In the genomic region with DNA sequence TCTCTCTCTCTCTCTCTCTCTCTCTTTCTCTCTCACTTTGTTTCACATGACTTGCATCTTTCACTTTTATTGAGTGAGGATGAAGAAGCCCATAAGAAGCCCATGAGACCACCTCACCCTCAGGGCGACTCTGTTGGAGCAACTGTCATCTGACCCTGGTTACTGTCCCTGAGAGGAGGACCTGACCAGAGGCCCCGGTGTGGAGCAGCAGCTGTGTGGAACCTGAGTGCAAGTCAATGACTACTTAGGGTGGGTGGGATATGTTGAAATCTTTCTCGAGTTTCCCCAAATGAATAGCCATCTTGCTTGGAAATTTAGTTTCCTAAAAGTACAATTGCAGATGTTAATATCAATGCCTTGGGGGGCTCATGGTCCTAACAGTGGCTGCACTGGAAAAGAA, we compare ENCODE assay signal across 25 mouse cellular contexts. TPM values are rescaled to one million over a fixed set of nuclear protein-coding genes. Genes with fewer than 3 reads are reported as not detected.
DNase-seq lines count a peak whose midpoint lies in the region; ATAC-seq and TF ChIP-seq lines count a peak whose summit lies in the region.
"Had no signal": no experiment of that assay in that cellular context is flagged by ENCODE, and none has a peak within 500 bp of the region (broad histone marks: within the 10 kb centered on the region; RNA-seq: fewer than 3 reads in every experiment).

No protein-coding gene starts in this region.

- H3K36me3 ChIP-seq in forebrain, embryonic 11.5 days (ENCODE audit: control insufficient read depth, insufficient read depth, low read length), result no peaks in the 10 kb centered on the region; the same call in 1 of the 2 replicates
- peaks cover 3% of the 10 kb centered on the region; the same call in 1 of the 2 replicates for H3K36me3 ChIP-seq in forebrain, postnatal 0 days (ENCODE audit: insufficient read depth)
- H3K36me3 ChIP-seq in heart, embryonic 15.5 days, result 0 out of 2 replicates have a peak, but pooled peaks cover 4% of the 10 kb centered on the region
- H3K36me3 ChIP-seq in midbrain, embryonic 11.5 days (ENCODE audit: control insufficient read depth, insufficient read depth, low read length), result no peaks in the 10 kb centered on the region
- H3K36me3 ChIP-seq in midbrain, embryonic 16.5 days (ENCODE audit: control insufficient read depth, insufficient read depth, low read length), result 0 out of 2 replicates have a peak, but pooled peaks cover 2% of the 10 kb centered on the region
- H3K36me3 ChIP-seq: embryonic facial prominence, embryonic 15.5 days; liver, embryonic 13.5 days; neural tube, embryonic 15.5 days had no signal

- intact Hi-C loops in heart, postnatal 14 days (cut with DNase I), result no loop called here

- H3K4me2 ChIP-seq in forebrain, embryonic 11.5 days (ENCODE audit: low read depth, low read length, severe bottlenecking), result no peak overlapping the region
- no peak overlapping the region for H3K4me2 ChIP-seq in forebrain, postnatal 0 days (ENCODE audit: low read depth)
- H3K4me2 ChIP-seq in heart, embryonic 15.5 days, result no peak overlapping the region
- no peak overlapping the region for H3K4me2 ChIP-seq in midbrain, embryonic 11.5 days
- H3K4me2 ChIP-seq in midbrain, embryonic 16.5 days (ENCODE audit: low read length), result no peak overlapping the region
- H3K4me2 ChIP-seq: embryonic facial prominence, embryonic 15.5 days; limb, embryonic 13.5 days; liver, embryonic 13.5 days; lung, embryonic 14.5 days; neural tube, embryonic 15.5 days had no signal

- peaks cover 9% of the 10 kb centered on the region; the same call in 1 of the 2 replicates for H3K4me1 ChIP-seq in forebrain, embryonic 11.5 days (replicated peaks; ENCODE audit: control insufficient read depth, insufficient read depth, low read length)
- H3K4me1 ChIP-seq in forebrain, postnatal 0 days (ENCODE audit: insufficient read depth), result no peaks in the 10 kb centered on the region
- H3K4me1 ChIP-seq in heart, embryonic 15.5 days (replicated peaks), result peaks cover 23% of the 10 kb centered on the region
- peaks cover 12% of the 10 kb centered on the region for H3K4me1 ChIP-seq in midbrain, embryonic 11.5 days (ENCODE audit: control insufficient read depth, insufficient read depth, low read length)
- H3K4me1 ChIP-seq in midbrain, embryonic 16.5 days (ENCODE audit: control insufficient read depth, insufficient read depth, low read length), result peaks cover 25% of the 10 kb centered on the region
- H3K4me1 ChIP-seq: embryonic facial prominence, embryonic 15.5 days; limb, embryonic 13.5 days; liver, embryonic 13.5 days had no signal

- 15% methylated on average over 3 of the region's 3 CpGs for WGBS in forebrain, embryonic 11.5 days
- 10% methylated on average over 3 of the region's 3 CpGs for WGBS in forebrain, postnatal 0 days
- 36% methylated on average over 3 of the region's 3 CpGs for WGBS in heart, embryonic 15.5 days
- 42% methylated on average over 3 of the region's 3 CpGs for WGBS in midbrain, embryonic 11.5 days
- WGBS in midbrain, embryonic 16.5 days, result 14% methylated on average over 3 of the region's 3 CpGs

- no peak overlapping the region for H3K9ac ChIP-seq in forebrain, embryonic 11.5 days (ENCODE audit: low read length)
- H3K9ac ChIP-seq in forebrain, postnatal 0 days, result no peak overlapping the region
- no peak overlapping the region for H3K9ac ChIP-seq in heart, embryonic 15.5 days
- no peak overlapping the region for H3K9ac ChIP-seq in midbrain, embryonic 11.5 days (ENCODE audit: low read length)
- H3K9ac ChIP-seq in midbrain, embryonic 16.5 days (ENCODE audit: low read depth, low read length), result no peak overlapping the region
- H3K9ac ChIP-seq: embryonic facial prominence, embryonic 15.5 days; limb, embryonic 13.5 days; liver, embryonic 13.5 days; lung, embryonic 14.5 days; neural tube, embryonic 15.5 days had no signal

- H3K27me3 ChIP-seq in forebrain, embryonic 11.5 days (ENCODE audit: control insufficient read depth, insufficient read depth, low read length), result no peaks in the 10 kb centered on the region
- H3K27me3 ChIP-seq in forebrain, postnatal 0 days (ENCODE audit: insufficient read depth, low read length), result no peaks in the 10 kb centered on the region
- H3K27me3 ChIP-seq in heart, embryonic 15.5 days, result no peaks in the 10 kb centered on the region
- no peaks in the 10 kb centered on the region for H3K27me3 ChIP-seq in midbrain, embryonic 11.5 days (ENCODE audit: control insufficient read depth, insufficient read depth, low read length)
- H3K27me3 ChIP-seq in midbrain, embryonic 16.5 days (ENCODE audit: control insufficient read depth, insufficient read depth, low read depth, low read length), result no peaks in the 10 kb centered on the region
- H3K27me3 ChIP-seq: embryonic facial prominence, embryonic 15.5 days; limb, embryonic 13.5 days; liver, embryonic 13.5 days; neural tube, embryonic 15.5 days had no signal

- DNase-seq in forebrain, embryonic 11.5 days (ENCODE audit: low spot score), result peak; percentile 52
- no peak for DNase-seq in forebrain, postnatal 0 days
- no peak for DNase-seq in heart, postnatal 14 days
- peak; percentile 89 for DNase-seq in midbrain, embryonic 11.5 days (ENCODE audit: low spot score, missing footprints)
- DNase-seq in cerebellum, adult 11 months, result no peak
- no peak for DNase-seq in layer of hippocampus, adult 8-10 months (ENCODE audit: low spot score in 2 of 2)
- DNase-seq: adrenal gland, postnatal 25 days; cerebellum, adult 11-12 months; cerebellum, postnatal 25 days; embryo, embryonic 11 days; gastrocnemius, postnatal 36 days; kidney, adult 11 months; layer of hippocampus, postnatal 36 days; liver, embryonic 13.5 days; lung, embryonic 14.5 days; lung, postnatal 36 days; right cerebral cortex, postnatal 14 days; spleen, adult 18-20 months; thymus, postnatal 4 days had no signal

- H3K27ac ChIP-seq in forebrain, embryonic 11.5 days (ENCODE audit: low read depth, low read length), result peak overlapping the region; percentile 68
- H3K27ac ChIP-seq in forebrain, postnatal 0 days (ENCODE audit: low read depth, low read length), result no peak overlapping the region
- H3K27ac ChIP-seq in heart, embryonic 15.5 days, result peak overlapping the region; percentile 24
- no peak overlapping the region for H3K27ac ChIP-seq in midbrain, embryonic 11.5 days (ENCODE audit: low read depth, low read length)
- H3K27ac ChIP-seq in midbrain, embryonic 16.5 days (ENCODE audit: low read length), result no peak overlapping the region
- H3K27ac ChIP-seq: embryonic facial prominence, embryonic 15.5 days; limb, embryonic 13.5 days; liver, embryonic 13.5 days had no signal

- peak; percentile 59; the same call in 1 of the 2 replicates for ATAC-seq in forebrain, embryonic 11.5 days (replicated peaks; ENCODE audit: low FRiP score)
- no peak for ATAC-seq in forebrain, postnatal 0 days
- no peak for ATAC-seq in heart, embryonic 15.5 days (replicated peaks; ENCODE audit: insufficient number of reproducible peaks, insufficient read depth, low FRiP score, low read depth)
- ATAC-seq in midbrain, embryonic 11.5 days (ENCODE audit: low FRiP score), result peak; percentile 44; the same call in 1 of the 2 replicates
- no peak for ATAC-seq in midbrain, embryonic 16.5 days
- ATAC-seq: CD4-positive, CD25-positive, alpha-beta regulatory T cell, adult 4 months had no signal

- no peak for TF ChIP-seq CTCF in forebrain, postnatal 0 days (IDR thresholded peaks at IDR 0.05; ENCODE audit: low read depth)

- no peaks in the 10 kb centered on the region for H3K9me3 ChIP-seq in forebrain, embryonic 11.5 days (ENCODE audit: control insufficient read depth, low read length)
- H3K9me3 ChIP-seq in forebrain, postnatal 0 days (ENCODE audit: low read length), result no peaks in the 10 kb centered on the region
- no peaks in the 10 kb centered on the region for H3K9me3 ChIP-seq in heart, embryonic 15.5 days (replicated peaks)
- no peaks in the 10 kb centered on the region for H3K9me3 ChIP-seq in midbrain, embryonic 11.5 days (ENCODE audit: control insufficient read depth, low read length)
- no peaks in the 10 kb centered on the region for H3K9me3 ChIP-seq in midbrain, embryonic 16.5 days (replicated peaks; ENCODE audit: control insufficient read depth, low read length, poor library complexity, severe bottlenecking)
- H3K9me3 ChIP-seq: embryonic facial prominence, embryonic 15.5 days; limb, embryonic 13.5 days; liver, embryonic 13.5 days; neural tube, embryonic 15.5 days had no signal

- no peak overlapping the region for H3K4me3 ChIP-seq in forebrain, embryonic 11.5 days (ENCODE audit: low read depth, low read length)
- no peak overlapping the region for H3K4me3 ChIP-seq in forebrain, postnatal 0 days (ENCODE audit: low read depth, low read length)
- no peak overlapping the region for H3K4me3 ChIP-seq in heart, embryonic 15.5 days
- no peak overlapping the region for H3K4me3 ChIP-seq in midbrain, embryonic 11.5 days (ENCODE audit: low read depth, low read length)
- no peak overlapping the region for H3K4me3 ChIP-seq in midbrain, embryonic 16.5 days (ENCODE audit: low read depth, low read length)
- H3K4me3 ChIP-seq: embryonic facial prominence, embryonic 15.5 days; limb, embryonic 13.5 days; liver, embryonic 13.5 days; neural tube, embryonic 15.5 days had no signal

RNA-seq across cellular contexts. Expression of a gene that starts 34.7 kb away (rescaled TPM):
- 138 and 142 TPM in 2 replicates for polyA plus RNA-seq in forebrain, embryonic 11.5 days (2014; fragmentation: Nextera tagmentation; extraction: Ambion mirVana)
- 447 and 546 TPM in 2 replicates for total RNA-seq in forebrain, postnatal 0 days (2014; rRNA removed)
- polyA plus RNA-seq in forebrain, postnatal 0 days (2015; fragmentation: Nextera tagmentation; extraction: Ambion mirVana), result 367 and 462 TPM in 2 replicates
- polyA plus RNA-seq in heart, embryonic 15.5 days (2015; fragmentation: Nextera tagmentation; extraction: Ambion mirVana), result 53.4 and 54.8 TPM in 2 replicates
- 10 to 100 TPM; 13.9 to 21.2 TPM for total RNA-seq in heart, postnatal 14 days (2021)
- 134 and 152 TPM in 2 replicates for polyA plus RNA-seq in midbrain, embryonic 11.5 days (2014; fragmentation: Nextera tagmentation; extraction: Ambion mirVana)
- 479 and 480 TPM in 2 replicates for polyA plus RNA-seq in midbrain, embryonic 16.5 days (2015; fragmentation: Nextera tagmentation; extraction: Ambion mirVana)
- total RNA-seq in layer of hippocampus, adult 8-10 months (2022), result 100 to 1,000 TPM; 262 to 293 (median 273) TPM

Comparison
In these comparisons a context has a peak if more than half of its experiments do, and no peak if none do; other contexts are left out.
1. ATAC-seq: peak in forebrain, embryonic 11.5 days (single experiment) and midbrain, embryonic 11.5 days (single experiment); none in forebrain, postnatal 0 days (single experiment), heart, embryonic 15.5 days (single experiment) and midbrain, embryonic 16.5 days (single experiment).
2. DNase-seq: peak in forebrain, embryonic 11.5 days (single experiment) and midbrain, embryonic 11.5 days (single experiment); none in forebrain, postnatal 0 days (single experiment), heart, postnatal 14 days (0 of 2), cerebellum, adult 11 months (single experiment) and layer of hippocampus, adult 8-10 months (0 of 2).
3. H3K27ac ChIP-seq: peak in forebrain, embryonic 11.5 days (single experiment) and heart, embryonic 15.5 days (single experiment); none in forebrain, postnatal 0 days (single experiment), midbrain, embryonic 11.5 days (single experiment) and midbrain, embryonic 16.5 days (single experiment).